8 mouse cellular contexts compared by ENCODE assay signal in genomic region chr19:5072389-5073019, GRCm38 (mm10). TPM values are rescaled to one million over a fixed set of nuclear protein-coding genes. Genes with fewer than 3 reads are reported as not detected.
DNase-seq lines count a peak whose midpoint lies in the region; ATAC-seq and TF ChIP-seq lines count a peak whose summit lies in the region.

No protein-coding gene starts in this region.

- peak overlapping the region; percentile 52; the same call in 1 of the 2 replicates for H3K27ac ChIP-seq in kidney, adult 2 months (ENCODE audit: insufficient read depth, low read depth, low read length)
- H3K27ac ChIP-seq in embryonic facial prominence, embryonic 10.5 days (replicated peaks): peak overlapping the region; percentile 93
- no peak overlapping the region for H3K27ac ChIP-seq in hindbrain, embryonic 16.5 days (ENCODE audit: low read depth, low read length)

- no peak for TF ChIP-seq POLR2A in kidney, adult 2 months (IDR thresholded peaks at IDR 0.05; ENCODE audit: low read depth, low read length)

- peak; percentile 7; the same call in 1 of the 2 replicates for ATAC-seq in hindbrain, embryonic 16.5 days

- H3K27me3 ChIP-seq in kidney, adult 2 months (replicated peaks; ENCODE audit: control insufficient read depth, insufficient read depth, low read length): no peaks in the 10 kb centered on the region
- peaks cover 49% of the 10 kb centered on the region for H3K27me3 ChIP-seq in embryonic facial prominence, embryonic 10.5 days (replicated peaks; ENCODE audit: low read depth, poor library complexity, severe bottlenecking)
- peaks cover 9% of the 10 kb centered on the region for H3K27me3 ChIP-seq in hindbrain, embryonic 16.5 days (replicated peaks; ENCODE audit: control insufficient read depth, insufficient read depth, low read length)

- peak overlapping the region; percentile 81 for H3K4me2 ChIP-seq in hindbrain, embryonic 16.5 days (ENCODE audit: low read length)

- DNase-seq in kidney, adult 2 months: peak; percentile 43
- no peak for DNase-seq in kidney, adult 8-10 months
- DNase-seq in embryonic facial prominence, embryonic 10.5 days (ENCODE audit: low spot score): peak; percentile 62
- peak; percentile 53 for DNase-seq in lung, postnatal 36 days
- DNase-seq in right cerebral cortex, adult 2 months (ENCODE audit: low spot score in 2 of 2): no peak
- DNase-seq in thymus, postnatal 10 days (ENCODE audit: low spot score in 2 of 2): no peak
- no peak for DNase-seq in cerebellum, postnatal 36 days

- peak overlapping the region; percentile 63; the same call in 1 of the 2 replicates for H3K9ac ChIP-seq in hindbrain, embryonic 16.5 days (ENCODE audit: low read depth, low read length)

- H3K36me3 ChIP-seq in kidney, adult 2 months (ENCODE audit: control insufficient read depth, insufficient read depth, low read length): no peaks in the 10 kb centered on the region
- H3K36me3 ChIP-seq in embryonic facial prominence, embryonic 10.5 days (replicated peaks): no peaks in the 10 kb centered on the region
- no peaks in the 10 kb centered on the region for H3K36me3 ChIP-seq in hindbrain, embryonic 16.5 days (ENCODE audit: control insufficient read depth, insufficient read depth, low read length)

- 4% methylated on average over 20 of the region's 20 CpGs for WGBS in kidney, adult 2 months
- WGBS in embryonic facial prominence, embryonic 10.5 days: 1% methylated on average over 20 of the region's 20 CpGs
- 2% methylated on average over 20 of the region's 20 CpGs for WGBS in hindbrain, embryonic 16.5 days

- H3K9me3 ChIP-seq in embryonic facial prominence, embryonic 10.5 days: no peaks in the 10 kb centered on the region
- H3K9me3 ChIP-seq in hindbrain, embryonic 16.5 days (ENCODE audit: control insufficient read depth, low read length): no peaks in the 10 kb centered on the region

- H3K4me1 ChIP-seq in kidney, adult 2 months (ENCODE audit: control insufficient read depth, insufficient read depth, low read length): no peaks in the 10 kb centered on the region
- peaks cover 58% of the 10 kb centered on the region for H3K4me1 ChIP-seq in embryonic facial prominence, embryonic 10.5 days
- peaks cover 23% of the 10 kb centered on the region for H3K4me1 ChIP-seq in hindbrain, embryonic 16.5 days (ENCODE audit: control insufficient read depth, insufficient read depth, low read depth, low read length)

- peak overlapping the region; percentile 54 for H3K4me3 ChIP-seq in kidney, adult 2 months (ENCODE audit: insufficient read depth, low read depth, low read length)
- peak overlapping the region; percentile 69 for H3K4me3 ChIP-seq in embryonic facial prominence, embryonic 10.5 days
- H3K4me3 ChIP-seq in hindbrain, embryonic 16.5 days (ENCODE audit: low read length): peak overlapping the region; percentile 45

- TF ChIP-seq CTCF in kidney, adult 2 months (conservative IDR thresholded peaks at IDR 0.05; ENCODE audit: insufficient read depth, insufficient read length, low read depth, low read length): no peak

RNA-seq across cellular contexts. Expression of gene Cd248, which starts 4.6 kb away (rescaled TPM):
- polyA plus RNA-seq in kidney, adult 2 months (2012; rRNA removed): 10.7 and 10.8 TPM in 2 replicates
- 32.3 and 37.0 TPM in 2 replicates for polyA plus RNA-seq in embryonic facial prominence, embryonic 10.5 days (2016; fragmentation: Nextera tagmentation; extraction: Ambion mirVana)
- 14.5 and 25.2 TPM in 2 replicates for polyA plus RNA-seq in hindbrain, embryonic 16.5 days (2015; fragmentation: Nextera tagmentation; extraction: Ambion mirVana)

RNA-seq across cellular contexts. Expression of gene Tmem151a, which starts 12.8 kb away (rescaled TPM):
- 4.9 and 5.6 TPM in 2 replicates for polyA plus RNA-seq in kidney, adult 2 months (2012; rRNA removed)
- polyA plus RNA-seq in embryonic facial prominence, embryonic 10.5 days (2016; fragmentation: Nextera tagmentation; extraction: Ambion mirVana): 1.4 and 1.9 TPM in 2 replicates
- 38.5 and 49.0 TPM in 2 replicates for polyA plus RNA-seq in hindbrain, embryonic 16.5 days (2015; fragmentation: Nextera tagmentation; extraction: Ambion mirVana)

RNA-seq across cellular contexts. Expression of gene Yif1a, which starts 15.8 kb away (rescaled TPM):
- 258 and 297 TPM in 2 replicates for polyA plus RNA-seq in kidney, adult 2 months (2012; rRNA removed)
- polyA plus RNA-seq in embryonic facial prominence, embryonic 10.5 days (2016; fragmentation: Nextera tagmentation; extraction: Ambion mirVana): 70.5 and 73.4 TPM in 2 replicates
- polyA plus RNA-seq in hindbrain, embryonic 16.5 days (2015; fragmentation: Nextera tagmentation; extraction: Ambion mirVana): 60.7 and 65.8 TPM in 2 replicates

RNA-seq across cellular contexts. Expression of gene Rin1, which starts 22.2 kb away (rescaled TPM):
- polyA plus RNA-seq in kidney, adult 2 months (2012; rRNA removed): 2.8 and 4.7 TPM in 2 replicates
- 2.4 and 3.2 TPM in 2 replicates for polyA plus RNA-seq in embryonic facial prominence, embryonic 10.5 days (2016; fragmentation: Nextera tagmentation; extraction: Ambion mirVana)
- 0.64 and 0.72 TPM in 2 replicates for polyA plus RNA-seq in hindbrain, embryonic 16.5 days (2015; fragmentation: Nextera tagmentation; extraction: Ambion mirVana)

RNA-seq across cellular contexts. Expression of gene Cnih2, which starts 25.8 kb away (rescaled TPM):
- polyA plus RNA-seq in kidney, adult 2 months (2012; rRNA removed): 0.36 and 0.37 TPM in 2 replicates
- polyA plus RNA-seq in embryonic facial prominence, embryonic 10.5 days (2016; fragmentation: Nextera tagmentation; extraction: Ambion mirVana): 28.4 and 31.7 TPM in 2 replicates
- polyA plus RNA-seq in hindbrain, embryonic 16.5 days (2015; fragmentation: Nextera tagmentation; extraction: Ambion mirVana): 361 and 364 TPM in 2 replicates

Comparison
In these comparisons a context has a peak if more than half of its experiments do, and no peak if none do; other contexts are left out.
1. DNase-seq: peak in kidney, adult 2 months (single experiment), embryonic facial prominence, embryonic 10.5 days (single experiment) and lung, postnatal 36 days (single experiment); none in kidney, adult 8-10 months (0 of 2), right cerebral cortex, adult 2 months (0 of 2), thymus, postnatal 10 days (0 of 2) and cerebellum, postnatal 36 days (0 of 2).
2. Peak in every context shown above with its lines, with median percentiles within 50 percentile points of each other: H3K4me3 ChIP-seq.